Mouse (Mus musculus): ENCODE measurements around the gene Upk3a. TPM values are rescaled to one million over a fixed set of nuclear protein-coding genes. Genes with fewer than 3 reads are reported as not detected.
A peak's percentile ranks its signal among the peaks of the same experiment; 100 is the strongest.

Upk3a gene
- not detected for total RNA-seq (2021)
- long read RNA-seq, experiment 1, result 0 reads
- long read RNA-seq, experiment 2, result 0 reads

GRCm38 (mm10) chr15:85016951-85017664, at the start of gene Upk3a:
TSS of gene Upk3a (plus strand) at chr15:85017141.
- DNase-seq (ENCODE audit: low spot score), result no peak

- no peak for DNase-seq (ENCODE audit: low spot score)
Measured at GRCm38 (mm10) chr15:84968534-84968933, 48.4 kb upstream of the Upk3a start.

- DNase-seq (ENCODE audit: low spot score), result no peak
Measured at GRCm38 (mm10) chr15:84972860-84973543, 43.9 kb upstream of the Upk3a start.

GRCm38 (mm10) chr15:84973544-84973871, 43.4 kb upstream of the Upk3a start:
- no peak for DNase-seq (ENCODE audit: low spot score)

GRCm38 (mm10) chr15:84975729-84976128, 41.2 kb upstream of the Upk3a start:
- DNase-seq (ENCODE audit: low spot score), result peak; percentile 51

- DNase-seq (ENCODE audit: low spot score), result peak; percentile 65
Measured at GRCm38 (mm10) chr15:84981609-84982313, 35.2 kb upstream of the Upk3a start.

GRCm38 (mm10) chr15:84982888-84983287, 34.1 kb upstream of the Upk3a start:
- no peak for DNase-seq (ENCODE audit: low spot score)

GRCm38 (mm10) chr15:84983721-84984120, 33.2 kb upstream of the Upk3a start:
- no peak for DNase-seq (ENCODE audit: low spot score)

GRCm38 (mm10) chr15:84985516-84986160, 31.3 kb upstream of the Upk3a start:
- DNase-seq (ENCODE audit: low spot score), result no peak

- DNase-seq (ENCODE audit: low spot score), result no peak
Measured at GRCm38 (mm10) chr15:84986171-84987019, 30.5 kb upstream of the Upk3a start.

GRCm38 (mm10) chr15:84987020-84987815, 29.7 kb upstream of the Upk3a start:
- DNase-seq (ENCODE audit: low spot score), result peak; percentile 44

GRCm38 (mm10) chr15:84987874-84988825, 28.8 kb upstream of the Upk3a start, which contains the start of gene 5031439G07Rik:
TSS of gene 5031439G07Rik (minus strand) at chr15:84988551.
- DNase-seq (ENCODE audit: low spot score), result peak; percentile 95

- no peak for DNase-seq (ENCODE audit: low spot score)
Measured at GRCm38 (mm10) chr15:84989098-84989497, 27.8 kb upstream of the Upk3a start.

- no peak for DNase-seq (ENCODE audit: low spot score)
Measured at GRCm38 (mm10) chr15:84989771-84990170, 27.2 kb upstream of the Upk3a start.

- DNase-seq (ENCODE audit: low spot score), result no peak
Measured at GRCm38 (mm10) chr15:84994498-84994897, 22.4 kb upstream of the Upk3a start.

GRCm38 (mm10) chr15:84995041-84995440, 21.9 kb upstream of the Upk3a start:
- DNase-seq (ENCODE audit: low spot score), result no peak

GRCm38 (mm10) chr15:84995967-84996366, 21.0 kb upstream of the Upk3a start:
- peak; percentile 77 for DNase-seq (ENCODE audit: low spot score)

- DNase-seq (ENCODE audit: low spot score), result no peak
Measured at GRCm38 (mm10) chr15:84997768-84998454, 19.0 kb upstream of the Upk3a start.

Measured in gastrocnemius, adult 18-20 months (tissue).